Mouse (Mus musculus) layer of hippocampus, adult 9-11 months (tissue): ENCODE data around the gene Lipe.
A peak's percentile ranks its signal among the peaks of the same experiment; 100 is the strongest.

ENCODE experiments used
- DNase-seq: peaks from one replicate; pipeline ENCODE4 v3.0.0; 2022

Gene Lipe

GRCm38 (mm10) chr7:25341000-25341784, 57.3 kb downstream of the Lipe start:
- peak; percentile 67 for DNase-seq

- DNase-seq: no peak
These were observed 59.2 kb downstream of the Lipe start for GRCm38 (mm10) chr7:25339329-25339728.

- DNase-seq: no peak
These were observed 64.0 kb downstream of the Lipe start for GRCm38 (mm10) chr7:25334472-25334871.

- peak; percentile 70 for DNase-seq
These were observed 64.8 kb downstream of the Lipe start for GRCm38 (mm10) chr7:25333596-25334307.
